Mouse (Mus musculus) adrenal gland, postnatal 14 days (tissue): ENCODE measurements around the gene Tuba1b. TPM values are rescaled to one million over a fixed set of nuclear protein-coding genes. Genes with fewer than 3 reads are reported as not detected.
"Not testable (repeated sequence)": the region's sequence is repeated elsewhere in the genome, so short reads cannot be mapped to it uniquely, and the experiment has no call there.

Experiments
- DNase-seq: peaks from one replicate; pipeline ENCODE4 v3.0.0; 2021; ENCODE audit warnings: mixed read lengths
- long read RNA-seq, 2 experiments: library from polyadenylated mRNA; stranded (forward); transcript quantifications; one replicate each; pipeline ENCODE4 v2.0.0; 2021
- total RNA-seq: library from RNA; stranded (reverse); gene quantifications from 2 replicates; pipeline ENCODE4 v1.2.3, GENCODE M21; 2021

Tuba1b gene
- total RNA-seq = 337 and 342 TPM in 2 replicates
- long read RNA-seq, experiment 1, transcript Tuba1b-201 (4 exons, 1,743 nt) = major isoform, 1,081 of 1,185 reads
- long read RNA-seq, experiment 1, partial matches to known transcripts = 99 of 1,185 reads
- long read RNA-seq, experiment 1, other reads (novel, unspliced or antisense) = 4 of 1,185 reads
- long read RNA-seq, experiment 2, transcript Tuba1b-201 (4 exons, 1,743 nt) = major isoform, 677 of 768 reads
- long read RNA-seq, experiment 2, partial matches to known transcripts = 89 of 768 reads
- long read RNA-seq, experiment 2, other reads (novel, unspliced or antisense) = 2 of 768 reads

GRCm38 (mm10) chr15:98934217-98934839 is at the start of gene Tuba1b:
Gene Tuba1b, minus strand, starts transcription at chr15:98934565.
- peak; percentile 96 for DNase-seq

DNA sequence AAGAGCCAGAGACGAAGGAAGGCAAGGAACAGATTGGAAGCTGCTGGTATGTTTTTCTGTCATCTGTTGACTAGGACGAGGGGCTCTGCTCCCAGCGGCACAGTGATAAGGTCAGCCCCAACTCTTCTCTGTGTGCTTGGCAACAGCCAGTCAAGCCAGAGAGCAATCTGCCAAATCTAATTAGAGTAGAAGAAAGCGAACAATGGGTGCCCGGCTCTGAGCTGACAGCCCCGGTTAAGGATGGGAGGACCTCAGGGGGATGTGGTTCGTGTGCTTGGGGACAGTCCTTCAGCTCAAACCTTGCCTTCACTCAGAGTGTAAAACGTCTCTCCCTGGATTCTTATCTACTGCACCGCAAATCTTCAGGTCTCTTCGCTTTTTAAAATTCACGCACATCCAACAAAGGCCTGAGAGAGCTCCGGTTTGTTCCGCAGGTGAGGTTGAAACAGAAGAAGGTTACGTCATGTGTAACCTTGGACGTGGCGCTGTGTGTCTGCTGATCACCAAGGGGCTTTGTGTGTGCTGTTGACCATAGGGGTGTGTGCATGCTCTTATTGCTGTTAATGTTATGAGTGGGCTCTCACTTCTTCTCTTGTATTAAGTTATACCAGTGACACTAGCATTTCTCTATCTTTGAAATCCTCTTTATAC is 49.2 kb upstream of the Tuba1b start:
- no peak for DNase-seq

DNA sequence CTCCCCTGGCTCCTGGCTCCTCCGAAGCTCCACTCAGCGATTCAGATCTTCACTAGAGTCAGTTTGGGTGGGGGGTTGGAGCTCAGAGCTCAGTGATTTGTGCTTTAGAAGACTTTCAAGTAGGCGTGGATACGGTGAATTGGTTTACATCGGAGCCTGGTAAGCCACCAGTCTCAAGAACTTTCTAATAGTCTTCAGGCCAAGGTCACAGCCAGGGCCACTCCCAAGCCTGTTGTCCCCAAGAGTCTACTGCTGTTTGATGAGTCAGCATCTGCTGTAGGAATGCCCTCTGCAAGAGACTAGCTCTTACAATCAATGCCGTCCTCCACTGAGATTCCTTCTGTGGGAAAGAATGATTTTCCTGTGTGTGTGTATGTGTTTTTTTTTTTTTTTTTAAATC is 47.7 kb upstream of the Tuba1b start:
- DNase-seq = peak; percentile 61

GRCm38 (mm10) chr15:98980012-98980614 is 45.7 kb upstream of the Tuba1b start:
- no peak for DNase-seq

GRCm38 (mm10) chr15:98978409-98979172 is 44.2 kb upstream of the Tuba1b start:
- no peak for DNase-seq

DNA sequence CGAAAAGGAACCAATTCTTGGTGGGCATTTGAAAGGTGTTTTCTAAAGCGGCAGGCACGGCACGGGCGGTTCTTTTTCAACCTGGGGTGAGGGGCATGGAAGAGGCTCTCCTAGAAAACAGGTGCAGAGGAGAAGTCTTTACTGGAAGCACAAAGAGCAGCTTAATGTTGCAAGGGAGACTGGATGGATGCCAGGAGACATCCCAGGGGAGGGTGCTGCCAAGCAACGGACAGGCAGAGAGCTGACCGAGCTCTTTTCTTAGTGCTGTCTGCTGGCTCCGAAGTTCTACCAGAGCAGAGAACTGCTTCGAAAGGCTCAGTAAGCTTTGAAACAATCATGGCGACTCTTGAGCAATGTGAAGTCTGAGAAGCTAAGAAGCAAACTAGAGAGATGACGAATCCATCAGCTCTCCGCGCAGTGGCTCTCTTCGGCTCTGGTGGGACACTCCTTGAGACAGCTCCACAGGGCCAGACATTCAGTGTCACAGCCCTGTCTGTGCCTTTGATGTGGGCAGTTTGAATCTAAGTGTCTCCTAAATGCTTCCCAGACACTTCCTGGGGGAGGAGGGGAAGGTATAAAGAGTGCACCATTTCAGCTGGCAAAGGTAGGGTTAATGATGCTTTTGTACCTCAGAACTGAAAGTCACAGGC is 43.5 kb upstream of the Tuba1b start:
- peak; percentile 90 for DNase-seq

GRCm38 (mm10) chr15:98976763-98977758 is 42.7 kb upstream of the Tuba1b start:
- no peak for DNase-seq

- DNase-seq = no peak
Measured at GRCm38 (mm10) chr15:98973015-98973614, 38.8 kb upstream of the Tuba1b start.

GRCm38 (mm10) chr15:98971576-98972320 is 37.4 kb upstream of the Tuba1b start:
- not testable (repeated sequence) for DNase-seq

- peak; percentile 46 for DNase-seq
Measured at GRCm38 (mm10) chr15:98971111-98971510, 36.7 kb upstream of the Tuba1b start.

- DNase-seq = peak; percentile 40
Measured at GRCm38 (mm10) chr15:98969372-98970101, 35.2 kb upstream of the Tuba1b start.

- peak; percentile 77 for DNase-seq
Measured at GRCm38 (mm10) chr15:98968701-98969371, 34.5 kb upstream of the Tuba1b start.

- DNase-seq = no peak
Measured at GRCm38 (mm10) chr15:98959531-98959930, 25.2 kb upstream of the Tuba1b start.

DNA sequence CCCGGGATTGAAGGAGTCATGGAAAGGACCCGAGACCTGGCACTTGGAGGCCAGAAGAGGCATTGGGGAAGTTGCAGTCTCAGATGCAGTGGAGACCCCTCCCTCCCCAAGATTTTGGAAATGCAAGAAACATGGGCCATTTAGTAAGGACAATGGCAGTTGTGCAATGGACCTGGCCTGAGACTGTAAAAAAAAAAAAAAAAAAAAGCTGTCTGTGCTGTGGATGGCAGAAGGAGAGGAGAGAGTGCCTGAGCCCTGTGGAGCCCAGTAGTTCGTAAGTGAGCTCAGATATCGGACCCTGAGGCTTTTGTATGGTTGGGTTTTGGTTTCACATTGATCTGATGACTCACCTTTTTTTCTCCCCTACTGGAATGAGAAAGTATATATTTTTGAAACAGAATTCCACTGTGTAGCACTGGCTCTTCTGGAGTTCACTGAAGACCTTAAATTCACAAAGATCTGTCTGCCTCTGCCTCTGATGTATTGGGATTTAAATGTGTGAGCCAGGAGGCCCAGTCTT is 24.6 kb upstream of the Tuba1b start:
- DNase-seq = no peak

DNA sequence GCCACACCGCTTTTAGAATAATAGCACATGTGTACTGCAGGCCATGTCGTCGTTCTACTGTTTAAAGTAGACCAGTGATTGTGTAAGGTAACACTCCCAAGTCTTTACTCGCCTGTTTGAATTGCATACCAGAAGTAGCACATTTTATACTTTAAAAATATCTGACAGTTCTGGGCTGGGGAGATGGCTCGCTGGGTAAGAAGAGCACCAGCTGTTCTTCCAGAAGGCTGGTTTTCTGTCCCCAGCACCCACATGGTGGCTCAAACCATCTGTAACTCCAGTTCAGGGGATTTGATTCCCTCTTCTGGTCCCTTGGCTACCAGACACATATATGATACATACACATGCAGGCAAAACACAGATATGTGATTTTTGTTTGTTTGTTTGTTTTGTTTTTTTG is 23.1 kb upstream of the Tuba1b start:
- no peak for DNase-seq

DNA sequence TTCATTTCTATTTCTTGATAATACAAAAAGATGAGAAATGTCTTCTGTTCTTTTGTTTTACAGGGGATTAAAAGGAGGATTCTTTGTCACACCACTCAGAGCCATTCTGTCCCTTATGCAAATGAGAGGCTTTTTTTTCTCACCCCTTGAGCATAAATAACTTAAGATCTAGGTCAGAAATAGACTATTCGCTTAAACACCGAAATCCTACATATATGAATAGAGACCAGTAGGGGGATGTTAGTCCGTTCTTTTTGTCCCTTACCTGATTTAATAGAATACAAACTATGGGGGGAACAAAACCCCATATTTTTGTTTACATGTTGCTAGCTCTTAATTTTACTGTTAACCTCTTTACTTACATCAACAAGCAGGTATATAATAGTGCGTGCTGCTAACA is 21.6 kb upstream of the Tuba1b start:
- no peak for DNase-seq

GRCm38 (mm10) chr15:98955324-98955723 is 21.0 kb upstream of the Tuba1b start:
- DNase-seq = no peak
